20 mouse cellular contexts compared by ENCODE assay signal in genomic region chr17:67502628-67503027, GRCm38 (mm10).
DNase-seq lines count a peak whose midpoint lies in the region; ATAC-seq and TF ChIP-seq lines count a peak whose summit lies in the region.
"Had no signal": no experiment of that assay in that cellular context is flagged by ENCODE, and none has a peak within 500 bp of the region (broad histone marks: within the 10 kb centered on the region; RNA-seq: fewer than 3 reads in every experiment).

No protein-coding gene starts in this region.

- H3K9me3 ChIP-seq in forebrain, embryonic 10.5 days: no peaks in the 10 kb centered on the region
- no peaks in the 10 kb centered on the region for H3K9me3 ChIP-seq in forebrain, postnatal 0 days (ENCODE audit: low read length)
- no peaks in the 10 kb centered on the region for H3K9me3 ChIP-seq in heart, embryonic 15.5 days (replicated peaks)
- no peaks in the 10 kb centered on the region for H3K9me3 ChIP-seq in heart, embryonic 12.5 days (replicated peaks)
- no peaks in the 10 kb centered on the region for H3K9me3 ChIP-seq in lung, postnatal 0 days (ENCODE audit: low read length)
- H3K9me3 ChIP-seq: embryonic facial prominence, embryonic 13.5 days; forebrain, embryonic 13.5 days; hindbrain, embryonic 10.5 days; intestine, embryonic 15.5 days had no signal

- DNase-seq in forebrain, embryonic 10.5 days (ENCODE audit: extremely low spot score, low spot score): no peak
- DNase-seq in forebrain, postnatal 0 days: no peak
- peak; percentile 20 for DNase-seq in kidney, adult 9 months
- DNase-seq in kidney, adult 18-20 months: no peak
- peak; percentile 17 for DNase-seq in lung, postnatal 36 days
- DNase-seq in lung, postnatal 0 days (ENCODE audit: low spot score): no peak
- DNase-seq: adrenal gland, postnatal 10 days; B cell, adult 2 months; cerebellum, adult 11-12 months; cerebellum, adult 9-10 months; cerebellum, postnatal 25 days had no signal

- no peak for TF ChIP-seq EP300 in lung, postnatal 0 days (IDR thresholded peaks at IDR 0.05)

- H3K9ac ChIP-seq in forebrain, postnatal 0 days: no peak overlapping the region
- H3K9ac ChIP-seq in heart, embryonic 15.5 days: no peak overlapping the region
- no peak overlapping the region for H3K9ac ChIP-seq in heart, embryonic 12.5 days
- no peak overlapping the region for H3K9ac ChIP-seq in lung, postnatal 0 days (replicated peaks; ENCODE audit: low read depth)
- H3K9ac ChIP-seq: embryonic facial prominence, embryonic 13.5 days; forebrain, embryonic 13.5 days; hindbrain, embryonic 14.5 days; intestine, embryonic 15.5 days had no signal

- H3K27ac ChIP-seq in forebrain, embryonic 10.5 days: 0 out of 2 replicates have a peak overlapping the region, but pooled peaks have one; percentile 11
- H3K27ac ChIP-seq in forebrain, postnatal 0 days (ENCODE audit: low read depth, low read length): no peak overlapping the region
- H3K27ac ChIP-seq in heart, embryonic 15.5 days: peak overlapping the region; percentile 33; the same call in 1 of the 2 replicates
- no peak overlapping the region for H3K27ac ChIP-seq in heart, embryonic 12.5 days (ENCODE audit: poor library complexity, severe bottlenecking)
- H3K27ac ChIP-seq in lung, postnatal 0 days (ENCODE audit: low read length): no peak overlapping the region
- H3K27ac ChIP-seq: embryonic facial prominence, embryonic 13.5 days; forebrain, embryonic 13.5 days; hindbrain, embryonic 10.5 days; hindbrain, embryonic 14.5 days; intestine, embryonic 15.5 days had no signal

- H3K27me3 ChIP-seq in forebrain, embryonic 10.5 days (ENCODE audit: poor library complexity, severe bottlenecking): no peaks in the 10 kb centered on the region
- no peaks in the 10 kb centered on the region for H3K27me3 ChIP-seq in forebrain, postnatal 0 days (ENCODE audit: insufficient read depth, low read length)
- no peaks in the 10 kb centered on the region for H3K27me3 ChIP-seq in heart, embryonic 15.5 days
- H3K27me3 ChIP-seq in heart, embryonic 12.5 days (replicated peaks): no peaks in the 10 kb centered on the region
- H3K27me3 ChIP-seq in lung, postnatal 0 days (replicated peaks; ENCODE audit: insufficient read depth, low read length): no peaks in the 10 kb centered on the region
- H3K27me3 ChIP-seq: embryonic facial prominence, embryonic 13.5 days; forebrain, embryonic 13.5 days; intestine, embryonic 15.5 days had no signal

- ATAC-seq in forebrain, postnatal 0 days: no peak
- ATAC-seq in heart, embryonic 15.5 days (replicated peaks; ENCODE audit: insufficient number of reproducible peaks, insufficient read depth, low FRiP score, low read depth): no peak
- no peak for ATAC-seq in heart, embryonic 12.5 days (ENCODE audit: insufficient number of reproducible peaks, low FRiP score)
- no peak for ATAC-seq in lung, postnatal 0 days
- ATAC-seq: CD4-positive, CD25-positive, alpha-beta regulatory T cell, adult 4 months; forebrain, embryonic 13.5 days; intestine, embryonic 15.5 days had no signal

- TF ChIP-seq CTCF in forebrain, postnatal 0 days (IDR thresholded peaks at IDR 0.05; ENCODE audit: low read depth): no peak
- no peak for TF ChIP-seq CTCF in lung, postnatal 0 days (IDR thresholded peaks at IDR 0.05)

- peaks cover 30% of the 10 kb centered on the region for H3K4me1 ChIP-seq in forebrain, embryonic 10.5 days
- H3K4me1 ChIP-seq in forebrain, postnatal 0 days (ENCODE audit: insufficient read depth): peaks cover 11% of the 10 kb centered on the region; the same call in 1 of the 2 replicates
- no peaks in the 10 kb centered on the region; the same call in 1 of the 2 replicates for H3K4me1 ChIP-seq in heart, embryonic 15.5 days (replicated peaks)
- H3K4me1 ChIP-seq in heart, embryonic 12.5 days (replicated peaks): peaks cover 5% of the 10 kb centered on the region; the same call in 1 of the 2 replicates
- H3K4me1 ChIP-seq in lung, postnatal 0 days (ENCODE audit: insufficient read depth, low read depth, low read length): no peaks in the 10 kb centered on the region
- H3K4me1 ChIP-seq: intestine, embryonic 15.5 days had no signal

- H3K4me2 ChIP-seq in forebrain, postnatal 0 days (ENCODE audit: low read depth): no peak overlapping the region
- no peak overlapping the region for H3K4me2 ChIP-seq in heart, embryonic 15.5 days
- H3K4me2 ChIP-seq in heart, embryonic 12.5 days: no peak overlapping the region
- no peak overlapping the region for H3K4me2 ChIP-seq in lung, postnatal 0 days (replicated peaks; ENCODE audit: low read depth, low read length)
- H3K4me2 ChIP-seq: embryonic facial prominence, embryonic 13.5 days; forebrain, embryonic 13.5 days; hindbrain, embryonic 14.5 days; intestine, embryonic 15.5 days had no signal

- no peak overlapping the region for H3K4me3 ChIP-seq in forebrain, embryonic 10.5 days
- H3K4me3 ChIP-seq in forebrain, postnatal 0 days (ENCODE audit: low read depth, low read length): no peak overlapping the region
- no peak overlapping the region for H3K4me3 ChIP-seq in heart, embryonic 15.5 days
- H3K4me3 ChIP-seq in heart, embryonic 12.5 days: no peak overlapping the region
- H3K4me3 ChIP-seq in lung, postnatal 0 days (ENCODE audit: low read depth, low read length): no peak overlapping the region
- H3K4me3 ChIP-seq: embryonic facial prominence, embryonic 13.5 days; forebrain, embryonic 13.5 days; hindbrain, embryonic 10.5 days; intestine, embryonic 15.5 days had no signal

- 86% methylated on average over 4 of the region's 4 CpGs for WGBS in forebrain, embryonic 10.5 days
- 79% methylated on average over 4 of the region's 4 CpGs for WGBS in forebrain, postnatal 0 days
- 81% methylated on average over 4 of the region's 4 CpGs for WGBS in heart, embryonic 15.5 days
- 87% methylated on average over 4 of the region's 4 CpGs for WGBS in heart, embryonic 12.5 days
- WGBS in lung, postnatal 0 days: 82% methylated on average over 4 of the region's 4 CpGs

- H3K36me3 ChIP-seq in forebrain, embryonic 10.5 days (replicated peaks): no peaks in the 10 kb centered on the region
- no peaks in the 10 kb centered on the region for H3K36me3 ChIP-seq in forebrain, postnatal 0 days (ENCODE audit: insufficient read depth)
- no peaks in the 10 kb centered on the region for H3K36me3 ChIP-seq in heart, embryonic 15.5 days
- no peaks in the 10 kb centered on the region for H3K36me3 ChIP-seq in heart, embryonic 12.5 days
- H3K36me3 ChIP-seq in lung, postnatal 0 days (ENCODE audit: insufficient read depth, low read length): no peaks in the 10 kb centered on the region
- H3K36me3 ChIP-seq: embryonic facial prominence, embryonic 13.5 days; G1E; hindbrain, embryonic 10.5 days; intestine, embryonic 15.5 days had no signal

Comparison
In these comparisons a context has a peak if more than half of its experiments do, and no peak if none do; other contexts are left out.
1. DNase-seq: peak in kidney, adult 9 months (single experiment) and lung, postnatal 36 days (single experiment); none in forebrain, embryonic 10.5 days (single experiment), forebrain, postnatal 0 days (single experiment), kidney, adult 18-20 months (single experiment) and lung, postnatal 0 days (single experiment).
2. H3K27ac ChIP-seq: peak in forebrain, embryonic 10.5 days (single experiment) and heart, embryonic 15.5 days (single experiment); none in forebrain, postnatal 0 days (single experiment), heart, embryonic 12.5 days (single experiment) and lung, postnatal 0 days (single experiment).